Comparison of ENCODE assay signal across 8 mouse cellular contexts in genomic region chr9:62811516-62812121, GRCm38 (mm10). TPM values are rescaled to one million over a fixed set of nuclear protein-coding genes. Genes with fewer than 3 reads are reported as not detected.
DNase-seq lines count a peak whose midpoint lies in the region; ATAC-seq and TF ChIP-seq lines count a peak whose summit lies in the region.

Gene Fem1b, minus strand, starts transcription at chr9:62811934.

- H3K79me3 ChIP-seq in C2C12 (ENCODE audit: low read depth): peaks cover 46% of the 10 kb centered on the region

- peak within 1 kb of the TSS; percentile 90 for H3K27ac ChIP-seq in heart, embryonic 12.5 days (ENCODE audit: poor library complexity, severe bottlenecking)
- peak within 1 kb of the TSS; percentile 96 for H3K27ac ChIP-seq in kidney, postnatal 0 days
- peak within 1 kb of the TSS; percentile 93 for H3K27ac ChIP-seq in liver, embryonic 11.5 days (ENCODE audit: low read depth, low read length)
- H3K27ac ChIP-seq in stomach, embryonic 14.5 days (ENCODE audit: low read length): peak within 1 kb of the TSS; percentile 96

- H3K4me2 ChIP-seq in heart, embryonic 12.5 days: peak within 1 kb of the TSS; percentile 98
- peak within 1 kb of the TSS; percentile 88 for H3K4me2 ChIP-seq in kidney, postnatal 0 days (ENCODE audit: low read length)
- peak within 1 kb of the TSS; percentile 98 for H3K4me2 ChIP-seq in liver, embryonic 11.5 days
- H3K4me2 ChIP-seq in stomach, embryonic 14.5 days (replicated peaks; ENCODE audit: low read depth, low read length): peak within 1 kb of the TSS; percentile 95

- peak within 1 kb of the TSS; percentile 66 for H3ac ChIP-seq in C2C12 (ENCODE audit: control insufficient read depth, insufficient read length, low read depth)

- under 1% methylated on average over 62 of the region's 68 CpGs for WGBS in heart, embryonic 12.5 days
- under 1% methylated on average over 68 of the region's 68 CpGs for WGBS in kidney, postnatal 0 days
- under 1% methylated on average over 66 of the region's 68 CpGs for WGBS in liver, embryonic 11.5 days
- WGBS in stomach, embryonic 14.5 days: under 1% methylated on average over 54 of the region's 68 CpGs

- H3K4me3 ChIP-seq in C2C12 (ENCODE audit: insufficient read depth, poor library complexity, severe bottlenecking): peak within 1 kb of the TSS; percentile 87
- peak within 1 kb of the TSS; percentile 67 for H3K4me3 ChIP-seq in erythroblast, embryonic 14.5 days (replicated peaks)
- H3K4me3 ChIP-seq in heart, embryonic 12.5 days: peak within 1 kb of the TSS; percentile 96
- H3K4me3 ChIP-seq in kidney, postnatal 0 days (replicated peaks; ENCODE audit: low read depth, low read length): peak within 1 kb of the TSS; percentile 90
- H3K4me3 ChIP-seq in liver, embryonic 11.5 days (ENCODE audit: low read depth, low read length): peak within 1 kb of the TSS; percentile 100
- H3K4me3 ChIP-seq in stomach, embryonic 14.5 days (ENCODE audit: low read depth, low read length): peak within 1 kb of the TSS; percentile 99

- no peaks in the 10 kb centered on the region for H3K9me3 ChIP-seq in erythroblast, embryonic 14.5 days (ENCODE audit: control insufficient read depth, low read length)
- no peaks in the 10 kb centered on the region for H3K9me3 ChIP-seq in heart, embryonic 12.5 days (replicated peaks)
- H3K9me3 ChIP-seq in kidney, postnatal 0 days (replicated peaks; ENCODE audit: low read length): no peaks in the 10 kb centered on the region
- H3K9me3 ChIP-seq in liver, embryonic 11.5 days (ENCODE audit: control insufficient read depth, low read length): no peaks in the 10 kb centered on the region
- no peaks in the 10 kb centered on the region for H3K9me3 ChIP-seq in stomach, embryonic 14.5 days (ENCODE audit: control insufficient read depth, low read depth, low read length)

- TF ChIP-seq POLR2A in brain, embryonic 14.5 days (IDR thresholded peaks at IDR 0.05; ENCODE audit: borderline replicate concordance, extremely low read depth, insufficient read depth, insufficient read length, poor library complexity, severe bottlenecking): peak; percentile 58

- peaks cover 50% of the 10 kb centered on the region for H3K79me2 ChIP-seq in C2C12 (ENCODE audit: control insufficient read depth, insufficient read depth)

- peaks cover 41% of the 10 kb centered on the region for H3K4me1 ChIP-seq in erythroblast, embryonic 14.5 days (ENCODE audit: control insufficient read depth)
- H3K4me1 ChIP-seq in heart, embryonic 12.5 days (replicated peaks): peaks cover 27% of the 10 kb centered on the region
- peaks cover 10% of the 10 kb centered on the region; the same call in 1 of the 2 replicates for H3K4me1 ChIP-seq in kidney, postnatal 0 days (replicated peaks; ENCODE audit: insufficient read depth, low read length)
- peaks cover 22% of the 10 kb centered on the region for H3K4me1 ChIP-seq in liver, embryonic 11.5 days (replicated peaks; ENCODE audit: control insufficient read depth, insufficient read depth, low read length)
- peaks cover 20% of the 10 kb centered on the region for H3K4me1 ChIP-seq in stomach, embryonic 14.5 days (ENCODE audit: control insufficient read depth, insufficient read depth, low read length)

- H3K27me3 ChIP-seq in C2C12 (ENCODE audit: control insufficient read depth, insufficient read depth, insufficient read length): no peaks in the 10 kb centered on the region
- H3K27me3 ChIP-seq in erythroblast, embryonic 14.5 days (ENCODE audit: control insufficient read depth): no peaks in the 10 kb centered on the region
- no peaks in the 10 kb centered on the region for H3K27me3 ChIP-seq in heart, embryonic 12.5 days (replicated peaks)
- H3K27me3 ChIP-seq in kidney, postnatal 0 days (ENCODE audit: insufficient read depth, low read length): no peaks in the 10 kb centered on the region
- no peaks in the 10 kb centered on the region for H3K27me3 ChIP-seq in liver, embryonic 11.5 days (replicated peaks; ENCODE audit: control insufficient read depth, insufficient read depth, low read length)
- no peaks in the 10 kb centered on the region for H3K27me3 ChIP-seq in stomach, embryonic 14.5 days (ENCODE audit: control insufficient read depth, insufficient read depth, low read length)

- H3K36me3 ChIP-seq in C2C12 (ENCODE audit: control insufficient read depth, insufficient read depth): peaks cover 4% of the 10 kb centered on the region
- H3K36me3 ChIP-seq in erythroblast, embryonic 14.5 days (ENCODE audit: control insufficient read depth): peaks cover 17% of the 10 kb centered on the region
- no peaks in the 10 kb centered on the region for H3K36me3 ChIP-seq in heart, embryonic 12.5 days
- no peaks in the 10 kb centered on the region for H3K36me3 ChIP-seq in kidney, postnatal 0 days (ENCODE audit: insufficient read depth, low read length)
- H3K36me3 ChIP-seq in liver, embryonic 11.5 days (ENCODE audit: control insufficient read depth, insufficient read depth, low read length): 0 out of 2 replicates have a peak, but pooled peaks cover 2% of the 10 kb centered on the region
- no peaks in the 10 kb centered on the region for H3K36me3 ChIP-seq in stomach, embryonic 14.5 days (ENCODE audit: control insufficient read depth, insufficient read depth, low read length)

- peak within 1 kb of the TSS; percentile 96 for H3K9ac ChIP-seq in heart, embryonic 12.5 days
- peak within 1 kb of the TSS; percentile 90 for H3K9ac ChIP-seq in kidney, postnatal 0 days (ENCODE audit: low read depth, low read length)
- peak within 1 kb of the TSS; percentile 98 for H3K9ac ChIP-seq in liver, embryonic 11.5 days (ENCODE audit: low read depth, low read length)
- H3K9ac ChIP-seq in stomach, embryonic 14.5 days (replicated peaks; ENCODE audit: low read depth, low read length): peak within 1 kb of the TSS; percentile 87

- peak; percentile 91 for ATAC-seq in heart, embryonic 12.5 days (ENCODE audit: insufficient number of reproducible peaks, low FRiP score)
- peak; percentile 93 for ATAC-seq in kidney, postnatal 0 days (replicated peaks; ENCODE audit: low FRiP score, low read depth)
- peak; percentile 87 for ATAC-seq in liver, embryonic 11.5 days (replicated peaks; ENCODE audit: low FRiP score)
- peak; percentile 89 for ATAC-seq in stomach, embryonic 14.5 days (ENCODE audit: insufficient number of reproducible peaks, insufficient read depth, low FRiP score, low read depth)

- DNase-seq in brain, embryonic 14.5 days (ENCODE audit: low read depth): peak; percentile 98
- DNase-seq in kidney, postnatal 0 days (ENCODE audit: low spot score): peak; percentile 98
- peak; percentile 95 for DNase-seq in liver, embryonic 11.5 days (ENCODE audit: low spot score)
- peak; percentile 95 for DNase-seq in naive thymus-derived CD4-positive, alpha-beta T cell, adult 2 months (ENCODE audit: low read depth)

- no peak for TF ChIP-seq CTCF in C2C12 (IDR thresholded peaks at IDR 0.05; ENCODE audit: control insufficient read depth, insufficient read depth, insufficient read length)
- no peak for TF ChIP-seq CTCF in brain, embryonic 14.5 days (IDR thresholded peaks at IDR 0.05; ENCODE audit: borderline replicate concordance, extremely low read depth, insufficient read depth, insufficient read length)
- no peak for TF ChIP-seq CTCF in kidney, postnatal 0 days (IDR thresholded peaks at IDR 0.05; ENCODE audit: low read depth)

TF ChIP-seq in C2C12, 6 proteins besides CTCF, POLR2A, EP300 and RAD21:
- TF ChIP-seq MYOD1 (IDR thresholded peaks at IDR 0.05; ENCODE audit: control insufficient read depth, insufficient read length, low read depth) (no peak), MYOG (IDR thresholded peaks at IDR 0.05; ENCODE audit: control insufficient read depth, extremely low read depth, insufficient read length) (no peak), MAX (IDR thresholded peaks at IDR 0.05) (no peak), FOSL1 (IDR thresholded peaks at IDR 0.05; ENCODE audit: insufficient read depth, low read length, poor library complexity, severe bottlenecking) (no peak), USF1 (IDR thresholded peaks at IDR 0.05; ENCODE audit: low read depth) (no peak), CEBPB (IDR thresholded peaks at IDR 0.05; ENCODE audit: low read depth) (no peak)

RNA-seq across cellular contexts. Expression of gene Fem1b, which starts in this region (rescaled TPM):
- 11.0 TPM for polyA plus RNA-seq in C2C12 (2012; fragmentation: generic; extraction: Trizol)
- 48.8 and 89.5 TPM in 2 replicates for polyA plus RNA-seq in brain, embryonic 14.5 days (2012; rRNA removed)
- polyA plus RNA-seq in erythroblast, embryonic 14.5 days (2012): 0.32 and 0.41 TPM in 2 replicates
- 23.4 and 23.9 TPM in 2 replicates for polyA plus RNA-seq in heart, embryonic 12.5 days (2016; fragmentation: Nextera tagmentation; extraction: Ambion mirVana)
- 15.1 and 15.4 TPM in 2 replicates for polyA plus RNA-seq in kidney, postnatal 0 days (2015; fragmentation: Nextera tagmentation; extraction: Ambion mirVana)
- polyA plus RNA-seq in liver, embryonic 11.5 days (2014; fragmentation: Nextera tagmentation; extraction: Ambion mirVana): 30.4 and 33.6 TPM in 2 replicates
- polyA plus RNA-seq in stomach, embryonic 14.5 days (2014; fragmentation: Nextera tagmentation; extraction: Ambion mirVana): 30.6 TPM in 2 replicates

Comparison
In these comparisons a context has a peak if more than half of its experiments do, and no peak if none do; other contexts are left out.
1. Peak in every context shown above with its lines: DNase-seq, ATAC-seq, H3K4me3 ChIP-seq and H3K27ac ChIP-seq.